Mouse (Mus musculus) liver, embryonic 12.5 days (tissue): ENCODE measurements around the gene Abca17. TPM values are rescaled to one million over a fixed set of nuclear protein-coding genes. Genes with fewer than 3 reads are reported as not detected.

Experiments
- ATAC-seq: fragments of 200-750 bp; cut with Nextera tagmentation; 2 replicates; pipeline ENCODE4 v1.8.0; 2017; ENCODE audit warnings: moderate number of reproducible peaks, mild to moderate bottlenecking, moderate library complexity
- H3K27ac ChIP-seq: fragments of 300-500 bp; sonication (generic); 2 replicates; pipeline ENCODE4 v1.5.1; 2016; ENCODE audit warnings: mild to moderate bottlenecking
- H3K27me3 ChIP-seq: fragments of 300-500 bp; sonication (generic); replicated peaks from 2 replicates; pipeline ENCODE4 v1.6.1; 2016; ENCODE audit warnings: mild to moderate bottlenecking, moderate library complexity
- H3K36me3 ChIP-seq: fragments of 300-500 bp; sonication (generic); 2 replicates; pipeline ENCODE4 v1.6.1; 2016; ENCODE audit warnings: mild to moderate bottlenecking, moderate library complexity
- H3K4me1 ChIP-seq: fragments of 300-500 bp; sonication (generic); 2 replicates; pipeline ENCODE4 v1.6.1; 2016
- H3K4me2 ChIP-seq: fragments of 300-500 bp; sonication (generic); 2 replicates; pipeline ENCODE4 v1.6.1; 2016; ENCODE audit warnings: mild to moderate bottlenecking, moderate library complexity
- H3K4me3 ChIP-seq: fragments of 300-500 bp; sonication (generic); 2 replicates; pipeline ENCODE4 v1.5.1; 2016; ENCODE audit warnings: mild to moderate bottlenecking, moderate library complexity
- H3K9ac ChIP-seq: fragments of 300-500 bp; sonication (generic); 2 replicates; pipeline ENCODE4 v1.6.1; 2016; ENCODE audit warnings: mild to moderate bottlenecking, moderate library complexity
- H3K9me3 ChIP-seq: fragments of 300-500 bp; sonication (generic); replicated peaks from 2 replicates; pipeline ENCODE4 v1.6.1; 2016; ENCODE audit warnings: mild to moderate bottlenecking, moderate library complexity
- WGBS: fragments of 180-500 bp; shearing (Covaris S2); methylation state at CpG from one replicate; pipeline ENCODE4 v1.1.7; 2016; ENCODE audit not compliant: insufficient replicate concordance; 5-methylcytosine and 5-hydroxymethylcytosine counted together
- polyA plus RNA-seq: library from polyadenylated mRNA; unstranded; fragments of >200 nt; fragmentation: Nextera tagmentation; extraction: Ambion mirVana; gene quantifications from 2 replicates; pipeline ENCODE4 v1.2.1, GENCODE M21; 2016

Abca17 gene
- polyA plus RNA-seq, 1 experiment from 2014 or later = not detected

DNA sequence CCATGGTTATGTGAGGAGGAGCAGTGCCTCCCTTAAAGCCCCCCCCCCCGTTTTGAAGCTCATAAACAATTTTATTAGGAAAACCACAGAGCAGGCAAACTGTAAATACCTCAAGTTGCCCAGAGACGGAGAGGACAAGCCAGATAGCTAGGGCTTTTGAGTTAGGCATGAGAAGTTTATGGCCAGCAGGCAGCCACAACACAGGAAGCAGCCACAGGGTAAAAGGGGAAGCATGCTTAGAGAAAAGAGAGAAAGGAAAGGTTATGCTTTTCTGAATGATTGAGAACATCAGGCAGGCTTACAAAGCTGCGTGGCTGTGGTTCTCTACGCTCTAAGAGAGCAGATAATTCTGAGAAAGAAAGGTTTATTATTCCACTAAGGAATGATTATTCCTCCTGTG, 90.4 kb downstream of the Abca17 start:
- no peak overlapping the region for H3K4me3 ChIP-seq
- H3K4me2 ChIP-seq = no peak overlapping the region
- no peak for ATAC-seq
- no peaks in the 10 kb centered on the region for H3K9me3 ChIP-seq
- H3K4me1 ChIP-seq = 0 out of 2 replicates have a peak, but pooled peaks cover 3% of the 10 kb centered on the region
- WGBS = 31% methylated on average over 4 of the region's 4 CpGs
- H3K9ac ChIP-seq = no peak overlapping the region
- H3K36me3 ChIP-seq = no peaks in the 10 kb centered on the region
- 0 out of 2 replicates have a peak overlapping the region, but pooled peaks have one; percentile 25 for H3K27ac ChIP-seq
- 0 out of 2 replicates have a peak, but pooled peaks cover 3% of the 10 kb centered on the region for H3K27me3 ChIP-seq

DNA sequence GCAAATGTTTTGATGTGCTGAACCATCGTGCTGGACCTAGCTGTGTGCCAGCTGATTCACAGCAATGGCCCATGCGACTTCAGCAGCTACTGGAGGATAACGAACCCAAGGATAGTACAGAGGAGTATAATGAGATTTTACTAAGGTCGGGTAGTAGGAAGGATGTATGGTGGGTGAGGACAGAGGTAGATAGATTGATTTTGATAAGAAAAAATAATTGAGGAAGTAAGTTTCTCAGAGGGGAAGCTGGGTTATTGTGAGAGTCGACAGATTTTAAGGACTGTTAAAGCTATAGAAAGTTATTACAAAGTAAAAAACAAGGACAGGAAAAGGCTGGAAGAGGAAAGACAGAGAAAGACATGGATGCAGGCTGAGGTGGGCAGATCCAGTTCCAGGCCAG, 91.2 kb downstream of the Abca17 start:
- 30% methylated on average over 5 of the region's 5 CpGs for WGBS
- Histone ChIP-seq H3K4me1 (0 out of 2 replicates have a peak, but pooled peaks cover 3% of the 10 kb centered on the region), H3K27ac (no peak overlapping the region), H3K4me2 (no peak overlapping the region), H3K9ac (no peak overlapping the region), H3K36me3 (no peaks in the 10 kb centered on the region), H3K9me3 (no peaks in the 10 kb centered on the region), H3K4me3 (no peak overlapping the region), H3K27me3 (0 out of 2 replicates have a peak, but pooled peaks cover 3% of the 10 kb centered on the region)
- no peak for ATAC-seq

DNA sequence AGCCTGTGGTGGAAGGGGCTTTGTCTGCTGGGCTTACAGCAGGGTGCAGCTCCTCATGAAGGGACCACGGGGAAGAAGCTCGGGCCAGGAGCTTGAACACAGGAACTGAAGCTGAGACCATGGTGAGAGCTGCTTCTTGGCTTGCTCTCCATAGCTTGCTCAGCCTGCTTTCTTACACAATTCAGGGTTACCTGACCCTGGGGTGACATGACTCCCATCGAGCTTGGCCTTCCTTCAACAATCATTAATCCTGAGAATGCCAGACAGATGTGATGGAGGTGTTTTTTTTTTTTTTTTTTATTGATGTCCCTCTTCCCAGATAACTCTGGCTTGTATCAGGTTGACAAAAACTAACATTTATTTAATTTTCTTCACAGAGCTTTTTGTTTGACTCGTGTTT, 91.9 kb downstream of the Abca17 start:
- H3K4me1 ChIP-seq = 0 out of 2 replicates have a peak, but pooled peaks cover 5% of the 10 kb centered on the region
- 53% methylated on average over 4 of the region's 4 CpGs for WGBS
- ATAC-seq = no peak
- H3K4me2 ChIP-seq = no peak overlapping the region
- H3K27me3 ChIP-seq = 0 out of 2 replicates have a peak, but pooled peaks cover 3% of the 10 kb centered on the region
- no peak overlapping the region for H3K4me3 ChIP-seq
- no peaks in the 10 kb centered on the region for H3K9me3 ChIP-seq
- H3K27ac ChIP-seq = no peak overlapping the region
- no peaks in the 10 kb centered on the region for H3K36me3 ChIP-seq
- no peak overlapping the region for H3K9ac ChIP-seq

DNA sequence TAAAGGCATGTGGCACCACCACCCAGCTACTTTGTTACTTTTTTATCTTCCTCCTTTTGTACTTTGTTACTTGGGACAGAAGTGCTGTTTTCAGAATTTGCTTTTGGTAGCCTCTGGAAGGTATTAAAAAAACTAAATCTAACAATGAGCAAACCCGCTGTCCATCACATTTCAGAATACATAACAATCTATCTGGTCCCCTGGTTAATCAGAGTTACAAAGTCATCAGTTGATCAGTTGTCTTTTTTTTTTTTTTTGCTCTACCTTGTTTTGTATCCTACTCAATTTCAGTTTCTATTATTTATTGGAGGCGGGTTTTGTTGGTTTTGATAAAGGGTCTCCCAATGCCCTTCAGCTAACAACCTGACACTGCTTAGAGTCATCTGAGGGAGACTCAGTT, 98.5 kb downstream of the Abca17 start:
- ATAC-seq = no peak
- Histone ChIP-seq H3K27me3 (no peaks in the 10 kb centered on the region), H3K4me2 (peak overlapping the region; percentile 87), H3K4me3 (peak overlapping the region; percentile 88), H3K4me1 (peaks cover 37% of the 10 kb centered on the region), H3K27ac (peak overlapping the region; percentile 92), H3K36me3 (peaks cover 25% of the 10 kb centered on the region), H3K9ac (peak overlapping the region; percentile 90), H3K9me3 (0 out of 2 replicates have a peak, but pooled peaks cover 6% of the 10 kb centered on the region)
- 89% methylated on average over 2 of the region's 2 CpGs for WGBS

DNA sequence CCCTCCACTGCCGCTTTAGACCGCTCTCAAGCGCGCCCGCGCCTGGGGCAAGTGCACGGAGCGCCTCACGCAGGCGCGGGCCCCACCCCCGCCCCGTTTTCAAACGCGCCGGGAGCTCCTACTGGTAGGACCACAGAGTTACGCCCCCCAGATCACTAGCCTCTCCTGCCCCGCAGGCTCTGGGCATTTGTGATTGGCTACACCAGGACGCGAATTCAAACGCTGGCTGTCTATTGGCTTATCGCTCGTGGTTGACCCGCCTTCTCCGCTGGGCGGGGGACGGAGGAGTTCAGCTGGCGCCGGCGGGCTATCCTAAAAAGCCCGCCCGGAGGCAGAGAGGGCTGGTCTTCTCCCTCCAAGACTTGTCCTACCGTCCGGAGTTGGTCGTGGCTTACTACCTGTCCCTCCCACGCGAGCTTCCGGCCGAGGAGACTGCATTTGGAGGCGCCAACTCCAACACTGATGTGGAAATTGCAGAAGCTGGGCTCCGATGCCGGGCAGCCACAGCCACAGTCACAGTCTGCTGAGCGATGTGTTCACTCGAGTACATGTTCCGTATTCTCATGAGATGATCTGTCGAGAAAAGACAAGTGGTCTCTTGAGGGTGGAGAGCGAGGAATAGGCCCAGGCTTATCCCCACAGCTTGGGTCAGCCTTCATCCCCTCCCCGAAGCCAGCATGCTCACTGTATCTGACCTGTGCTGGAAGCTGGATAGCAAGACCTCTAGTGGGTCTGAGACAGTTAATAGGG, 99.4 kb downstream of the Abca17 start, which contains the start of gene Ccnf:
Gene Ccnf, minus strand, starts transcription at position 165 of the 750 bp plus-strand sequence.
- peak within 1 kb of the TSS; percentile 93 for H3K9ac ChIP-seq
- H3K4me1 ChIP-seq = peaks cover 37% of the 10 kb centered on the region
- peak within 1 kb of the TSS; percentile 88 for H3K4me3 ChIP-seq
- WGBS = under 1% methylated on average over 48 of the region's 48 CpGs
- H3K27ac ChIP-seq = peak within 1 kb of the TSS; percentile 92
- H3K27me3 ChIP-seq = no peaks in the 10 kb centered on the region
- H3K9me3 ChIP-seq = 0 out of 2 replicates have a peak, but pooled peaks cover 6% of the 10 kb centered on the region
- peak within 1 kb of the TSS; percentile 87 for H3K4me2 ChIP-seq
- peak; percentile 99 for ATAC-seq
- H3K36me3 ChIP-seq = peaks cover 33% of the 10 kb centered on the region

DNA sequence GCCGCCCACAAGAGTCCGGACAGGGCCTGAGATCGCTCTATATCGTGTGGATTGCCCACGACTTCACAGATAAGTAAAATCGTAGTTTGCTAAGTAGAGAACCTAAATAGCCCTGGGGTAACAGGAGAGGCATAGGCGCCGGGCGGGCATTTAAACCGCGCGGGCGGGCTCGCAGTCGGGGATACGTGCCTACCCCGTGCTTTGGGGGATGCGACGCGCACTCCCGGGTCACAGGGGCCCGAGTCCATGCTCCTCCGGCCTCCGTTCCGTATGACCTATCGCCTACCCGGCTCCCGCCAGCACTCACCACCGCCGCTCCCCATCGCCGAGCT, 99.9 kb downstream of the Abca17 start:
- 0% methylated on average over 28 of the region's 32 CpGs for WGBS
- Histone ChIP-seq H3K9ac (peak overlapping the region; percentile 93), H3K27me3 (no peaks in the 10 kb centered on the region), H3K36me3 (peaks cover 38% of the 10 kb centered on the region), H3K4me3 (peak overlapping the region; percentile 88), H3K27ac (peak overlapping the region; percentile 85), H3K4me1 (peaks cover 37% of the 10 kb centered on the region), H3K4me2 (peak overlapping the region; percentile 86), H3K9me3 (0 out of 2 replicates have a peak, but pooled peaks cover 6% of the 10 kb centered on the region)
- no peak for ATAC-seq

DNA sequence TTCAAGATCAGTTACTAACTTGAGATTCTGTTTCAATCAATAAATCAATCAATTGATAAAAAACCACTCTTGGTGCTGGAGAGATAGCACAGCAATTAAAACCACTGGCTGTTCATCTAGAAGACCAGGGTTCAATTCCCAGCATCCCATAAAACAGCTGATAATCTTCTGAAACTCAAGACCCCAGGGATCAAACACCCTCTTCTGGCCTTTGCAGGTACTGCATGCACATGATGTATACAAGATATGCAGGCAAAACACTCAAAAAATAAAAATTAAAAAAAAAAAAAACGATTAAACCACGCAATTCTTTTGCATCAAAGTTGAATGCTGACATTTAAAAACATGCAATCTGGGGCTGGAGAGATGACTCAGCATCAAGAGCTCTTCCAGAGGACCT, 102.2 kb downstream of the Abca17 start:
- Histone ChIP-seq H3K36me3 (peaks cover 56% of the 10 kb centered on the region), H3K27me3 (no peaks in the 10 kb centered on the region), H3K4me2 (peak overlapping the region; percentile 86), H3K9me3 (peaks cover 16% of the 10 kb centered on the region), H3K27ac (no peak overlapping the region), H3K4me1 (peaks cover 33% of the 10 kb centered on the region), H3K4me3 (peak overlapping the region; percentile 88), H3K9ac (no peak overlapping the region)
- WGBS = 94% methylated on average over 2 of the region's 2 CpGs
- ATAC-seq = no peak

DNA sequence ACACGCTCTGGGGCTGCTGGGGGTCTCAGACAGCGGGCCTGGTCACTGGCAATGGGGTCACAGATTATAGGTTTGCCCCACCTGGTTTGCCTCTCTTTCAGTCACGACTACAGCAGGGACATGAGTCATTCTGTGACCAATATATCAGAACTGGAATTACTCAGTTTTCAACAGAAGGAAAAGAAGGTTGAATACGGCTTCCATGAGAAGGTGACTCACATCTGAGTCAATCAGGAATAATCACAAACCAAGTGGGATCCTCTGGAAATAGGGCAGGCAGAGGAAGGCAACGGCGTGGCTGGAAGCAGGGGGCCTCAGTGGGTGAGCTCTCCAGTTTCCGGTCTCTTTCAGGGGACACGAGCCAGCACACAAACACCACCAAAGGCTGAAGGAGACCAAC, 106.8 kb downstream of the Abca17 start:
- Histone ChIP-seq H3K4me1 (peaks cover 13% of the 10 kb centered on the region), H3K36me3 (peaks cover 95% of the 10 kb centered on the region), H3K27ac (no peak overlapping the region), H3K27me3 (no peaks in the 10 kb centered on the region), H3K9ac (no peak overlapping the region), H3K4me3 (no peak overlapping the region), H3K4me2 (no peak overlapping the region), H3K9me3 (peaks cover 17% of the 10 kb centered on the region)
- ATAC-seq = no peak
- 96% methylated on average over 8 of the region's 8 CpGs for WGBS

DNA sequence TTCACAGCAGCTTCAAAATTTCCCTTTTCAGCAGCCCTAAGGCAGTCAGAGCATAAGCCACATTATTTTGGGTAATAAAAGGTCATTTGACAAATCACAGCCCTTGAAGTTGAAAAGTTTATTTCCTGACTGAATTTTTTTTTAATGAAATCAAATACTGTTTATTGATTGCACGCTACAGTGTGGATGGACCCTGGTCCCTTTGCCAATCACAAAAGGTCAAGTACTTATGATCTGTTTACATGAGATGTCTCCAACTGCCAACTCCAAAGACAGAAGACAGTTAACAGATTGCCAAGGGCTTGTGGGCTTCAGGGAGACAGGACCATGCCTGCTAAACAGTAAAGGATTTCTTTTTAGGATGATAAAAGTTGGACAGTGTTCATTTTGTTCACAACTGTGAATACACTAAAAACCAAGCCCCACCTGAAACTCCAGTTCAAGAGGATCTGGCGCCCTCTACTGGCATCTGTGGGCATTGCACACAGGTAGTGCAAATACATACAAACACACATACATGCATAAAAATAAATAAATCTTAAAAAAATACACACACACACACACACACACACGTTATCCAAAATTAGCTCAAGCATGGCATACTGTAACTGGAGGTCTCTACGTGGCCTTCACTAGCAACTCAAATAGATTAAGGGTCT, 107.4 kb downstream of the Abca17 start:
- no peak for ATAC-seq
- H3K9me3 ChIP-seq = peaks cover 12% of the 10 kb centered on the region
- H3K9ac ChIP-seq = no peak overlapping the region
- WGBS = 80% methylated on average over 4 of the region's 4 CpGs
- peaks cover 7% of the 10 kb centered on the region for H3K4me1 ChIP-seq
- H3K4me2 ChIP-seq = no peak overlapping the region
- H3K27me3 ChIP-seq = no peaks in the 10 kb centered on the region
- no peak overlapping the region for H3K4me3 ChIP-seq
- H3K27ac ChIP-seq = no peak overlapping the region
- H3K36me3 ChIP-seq = peaks cover 95% of the 10 kb centered on the region

DNA sequence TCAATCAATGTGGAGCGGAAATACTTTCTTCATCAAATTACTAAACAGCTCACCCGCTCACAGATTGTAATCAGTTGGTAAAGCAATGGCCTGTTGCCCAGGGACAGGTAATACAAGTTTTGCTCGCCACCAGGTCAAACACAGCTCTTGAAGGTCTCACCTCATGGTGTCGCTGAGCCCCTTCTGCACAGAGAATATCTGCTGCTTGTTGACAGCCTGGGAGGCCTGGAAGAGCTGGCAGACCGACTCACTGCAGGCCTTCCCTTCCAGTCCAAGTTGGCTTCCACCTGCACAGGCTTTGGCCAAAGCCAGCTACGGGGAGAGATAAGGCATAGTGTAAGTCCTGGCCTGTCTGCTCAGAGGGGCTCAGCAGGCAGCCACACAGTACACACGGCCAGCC, 113.9 kb downstream of the Abca17 start:
- no peak overlapping the region for H3K9ac ChIP-seq
- no peaks in the 10 kb centered on the region for H3K9me3 ChIP-seq
- H3K4me3 ChIP-seq = no peak overlapping the region
- WGBS = 93% methylated on average over 7 of the region's 7 CpGs
- peaks cover 100% of the 10 kb centered on the region for H3K36me3 ChIP-seq
- no peaks in the 10 kb centered on the region for H3K27me3 ChIP-seq
- no peak overlapping the region for H3K4me2 ChIP-seq
- ATAC-seq = no peak
- H3K4me1 ChIP-seq = no peaks in the 10 kb centered on the region
- no peak overlapping the region for H3K27ac ChIP-seq

DNA sequence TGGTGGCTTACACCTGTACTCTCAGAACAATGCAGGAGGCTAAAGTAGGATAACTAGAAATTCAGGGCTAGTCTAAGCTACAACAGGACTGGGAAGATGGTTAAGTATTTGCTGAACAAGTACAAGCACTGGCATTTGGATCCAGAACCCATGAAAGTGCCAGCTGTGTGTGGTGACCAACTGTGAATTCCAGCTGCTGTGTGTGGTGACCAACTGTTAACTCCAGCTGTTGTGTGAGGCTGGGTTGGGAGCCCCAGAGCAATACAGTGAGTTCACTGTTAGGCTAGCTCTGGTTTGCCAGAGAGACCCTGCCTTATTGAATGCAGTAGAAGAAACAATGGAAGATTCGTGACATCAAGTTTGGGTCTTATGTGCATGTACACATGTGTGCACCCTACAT, 114.4 kb downstream of the Abca17 start:
- H3K27ac ChIP-seq = no peak overlapping the region
- no peak overlapping the region for H3K4me3 ChIP-seq
- no peak overlapping the region for H3K9ac ChIP-seq
- peaks cover 100% of the 10 kb centered on the region for H3K36me3 ChIP-seq
- ATAC-seq = no peak
- H3K4me1 ChIP-seq = no peaks in the 10 kb centered on the region
- no peaks in the 10 kb centered on the region for H3K9me3 ChIP-seq
- no peak overlapping the region for H3K4me2 ChIP-seq
- WGBS = 100% methylated on average over 1 of the region's 1 CpGs
- H3K27me3 ChIP-seq = no peaks in the 10 kb centered on the region

DNA sequence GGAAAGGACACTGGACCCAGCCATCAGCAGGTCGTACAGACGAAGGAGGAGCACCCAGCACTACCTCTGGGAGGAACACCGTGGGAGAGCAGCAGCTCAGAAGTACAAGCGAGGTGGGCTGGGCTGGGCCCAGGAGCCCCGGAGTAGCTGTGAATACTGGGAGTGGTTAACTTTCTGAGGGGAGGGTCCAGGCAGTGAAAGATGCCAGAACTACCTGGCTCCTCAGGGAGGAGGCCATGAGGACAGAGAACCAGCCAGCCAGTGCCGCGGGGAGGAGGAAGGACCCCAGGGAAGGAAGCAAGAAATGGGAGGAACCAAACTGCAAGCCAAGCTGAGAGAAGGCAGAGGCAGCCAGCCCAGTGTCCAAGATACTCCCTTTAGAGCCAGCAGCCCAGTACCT, 122.9 kb downstream of the Abca17 start:
- Histone ChIP-seq H3K9me3 (no peaks in the 10 kb centered on the region), H3K9ac (peak overlapping the region; percentile 47), H3K4me1 (peaks cover 56% of the 10 kb centered on the region), H3K27ac (peak overlapping the region; percentile 97), H3K36me3 (peaks cover 100% of the 10 kb centered on the region), H3K27me3 (no peaks in the 10 kb centered on the region), H3K4me3 (0 out of 2 replicates have a peak overlapping the region, but pooled peaks have one; percentile 2), H3K4me2 (no peak overlapping the region)
- 91% methylated on average over 7 of the region's 7 CpGs for WGBS
- no peak for ATAC-seq
